In the genomic region with DNA sequence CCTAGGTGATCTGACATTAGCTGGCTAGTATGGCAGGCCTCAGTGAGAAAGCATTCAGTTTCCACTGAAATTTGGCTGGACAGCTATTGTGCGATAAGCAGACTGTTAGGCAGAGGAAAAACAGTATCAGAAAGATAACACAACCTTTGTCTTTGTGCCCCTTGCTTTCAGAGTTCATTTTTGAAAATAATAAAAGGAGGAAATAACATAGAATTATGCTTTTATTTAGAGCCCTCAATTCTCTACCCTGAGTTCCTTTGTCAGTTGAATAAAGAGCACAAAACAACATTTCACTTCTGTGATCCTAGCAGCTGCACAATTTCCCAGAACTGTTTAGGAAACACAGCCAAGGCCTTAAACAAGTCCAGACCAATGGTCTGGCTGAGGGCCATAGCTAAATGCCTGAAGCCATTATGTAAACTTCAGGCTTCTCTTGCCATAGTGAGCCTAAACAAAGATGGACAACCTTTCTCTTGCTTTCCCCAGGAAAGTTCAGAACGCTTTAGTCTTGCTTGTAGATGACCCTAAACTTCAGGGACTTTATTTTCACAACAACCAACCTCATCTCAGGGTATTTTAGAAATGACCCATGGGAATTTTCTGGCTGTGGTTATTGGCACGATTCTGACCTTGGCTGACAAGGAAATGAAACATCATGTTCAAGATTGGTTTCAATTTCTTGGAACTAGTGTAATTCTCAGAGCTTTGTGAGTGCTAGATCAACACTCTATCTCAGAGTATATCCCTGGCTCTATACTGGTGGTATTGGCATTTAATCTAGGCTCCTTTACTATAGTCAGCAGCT, we compare ENCODE assay signal across 9 mouse cellular contexts. TPM values are rescaled to one million over a fixed set of nuclear protein-coding genes. Genes with fewer than 3 reads are reported as not detected.
DNase-seq lines count a peak whose midpoint lies in the region; ATAC-seq lines count a peak whose summit lies in the region.
"Had no signal": no experiment of that assay in that cellular context is flagged by ENCODE, and none has a peak within 500 bp of the region (broad histone marks: within the 10 kb centered on the region; RNA-seq: fewer than 3 reads in every experiment).

No protein-coding gene starts in this region.

- 77% methylated on average over 3 of the region's 3 CpGs for WGBS in forebrain, embryonic 13.5 days
- 79% methylated on average over 3 of the region's 3 CpGs for WGBS in forebrain, embryonic 12.5 days
- 58% methylated on average over 3 of the region's 3 CpGs for WGBS in kidney, embryonic 14.5 days
- WGBS in macrophage (ENCODE audit: missing documents): 46% methylated on average over 3 of the region's 3 CpGs

- no peak overlapping the region for H3K27ac ChIP-seq in forebrain, embryonic 13.5 days
- H3K27ac ChIP-seq in forebrain, embryonic 12.5 days: no peak overlapping the region
- peak overlapping the region; percentile 81 for H3K27ac ChIP-seq in kidney, embryonic 14.5 days (ENCODE audit: low read depth, low read length)
- H3K27ac ChIP-seq in macrophage: peak overlapping the region; percentile 88

- H3K79me2 ChIP-seq in macrophage (ENCODE audit: inconsistent target): peaks cover 13% of the 10 kb centered on the region; the same call in 1 of the 2 replicates

- no peak overlapping the region for H3K9ac ChIP-seq in forebrain, embryonic 13.5 days
- H3K9ac ChIP-seq in forebrain, embryonic 12.5 days: no peak overlapping the region
- H3K9ac ChIP-seq in kidney, embryonic 14.5 days (ENCODE audit: low read depth, low read length): no peak overlapping the region

- no peak overlapping the region for H3K4me3 ChIP-seq in forebrain, embryonic 13.5 days
- H3K4me3 ChIP-seq in forebrain, embryonic 12.5 days (replicated peaks): no peak overlapping the region
- no peak overlapping the region for H3K4me3 ChIP-seq in kidney, embryonic 14.5 days (ENCODE audit: low read length)
- no peak overlapping the region for H3K4me3 ChIP-seq in macrophage (ENCODE audit: inconsistent target)

- H3K4me1 ChIP-seq in forebrain, embryonic 13.5 days: peaks cover 3% of the 10 kb centered on the region; the same call in 1 of the 2 replicates
- H3K4me1 ChIP-seq in forebrain, embryonic 12.5 days: no peaks in the 10 kb centered on the region
- no peaks in the 10 kb centered on the region for H3K4me1 ChIP-seq in kidney, embryonic 14.5 days (ENCODE audit: control insufficient read depth, insufficient read depth, low read length)

- H3K36me3 ChIP-seq in forebrain, embryonic 13.5 days (ENCODE audit: poor library complexity, severe bottlenecking): no peaks in the 10 kb centered on the region
- H3K36me3 ChIP-seq in forebrain, embryonic 12.5 days (replicated peaks): no peaks in the 10 kb centered on the region
- H3K36me3 ChIP-seq in kidney, embryonic 14.5 days (ENCODE audit: control insufficient read depth, insufficient read depth, low read length): no peaks in the 10 kb centered on the region
- no peaks in the 10 kb centered on the region; the same call in 1 of the 2 replicates for H3K36me3 ChIP-seq in macrophage (ENCODE audit: inconsistent target)

- H3K4me2 ChIP-seq in forebrain, embryonic 13.5 days: no peak overlapping the region
- H3K4me2 ChIP-seq in forebrain, embryonic 12.5 days: no peak overlapping the region
- no peak overlapping the region for H3K4me2 ChIP-seq in kidney, embryonic 14.5 days (replicated peaks; ENCODE audit: low read depth, low read length)

- DNase-seq in NIH3T3 (ENCODE audit: low read depth): peak; percentile 99
- peak; percentile 91 for DNase-seq in gonadal fat pad, adult 2 months (ENCODE audit: low read depth)
- DNase-seq in thymus, adult 18-20 months: no peak
- DNase-seq in left cerebral cortex, adult 11 months (ENCODE audit: low spot score): no peak

- no peaks in the 10 kb centered on the region for H3K9me3 ChIP-seq in forebrain, embryonic 13.5 days (replicated peaks)
- H3K9me3 ChIP-seq in forebrain, embryonic 12.5 days: no peaks in the 10 kb centered on the region
- H3K9me3 ChIP-seq in kidney, embryonic 14.5 days (ENCODE audit: control insufficient read depth, low read length): no peaks in the 10 kb centered on the region

- H3K27me3 ChIP-seq in forebrain, embryonic 13.5 days: no peaks in the 10 kb centered on the region
- no peaks in the 10 kb centered on the region for H3K27me3 ChIP-seq in forebrain, embryonic 12.5 days
- no peaks in the 10 kb centered on the region for H3K27me3 ChIP-seq in kidney, embryonic 14.5 days (ENCODE audit: control insufficient read depth, insufficient read depth, low read length)

- 0 out of 2 replicates have a peak, but pooled peaks have one; percentile 16 for ATAC-seq in forebrain, embryonic 13.5 days
- no peak for ATAC-seq in forebrain, embryonic 12.5 days (ENCODE audit: low FRiP score)
- ATAC-seq in kidney, embryonic 14.5 days (ENCODE audit: low FRiP score, low TSS enrichment): peak; percentile 74; the same call in 1 of the 2 replicates

RNA-seq across cellular contexts. Expression of a gene that starts 45.3 kb away (rescaled TPM):
- polyA plus RNA-seq in forebrain, embryonic 13.5 days (2015; fragmentation: Nextera tagmentation; extraction: Ambion mirVana): not detected in 2 replicates
- not detected in 2 replicates for polyA plus RNA-seq in forebrain, embryonic 12.5 days (2016; fragmentation: Nextera tagmentation; extraction: Ambion mirVana)
- 0.16 and 0.47 TPM in 2 replicates for polyA plus RNA-seq in gonadal fat pad, adult 2 months (2012; rRNA removed)
- 0.04 and 0.11 TPM in 2 replicates for polyA plus RNA-seq in kidney, embryonic 14.5 days (2014; fragmentation: Nextera tagmentation; extraction: Ambion mirVana)
- 100 to 1,000 TPM in 2 of 26 experiments, 10 to 100 TPM in 21, 1 to 10 TPM in 3; 1.2 to 161 (median 29.2) TPM for total RNA-seq in macrophage (2018; cell fraction: chromatin; rRNA removed)
- 100 to 1,000 TPM in 7 of 26 experiments, 10 to 100 TPM in 15, 1 to 10 TPM in 4; 2.5 to 178 (median 41.6) TPM for total RNA-seq in macrophage (2018; cell fraction: cytosol; rRNA removed)
- total RNA-seq in macrophage (2018; cell fraction: nucleus; rRNA removed): 100 to 1,000 TPM in 11 of 26 experiments, 10 to 100 TPM in 13, 1 to 10 TPM in 2; 3.7 to 210 (median 74.5) TPM
- 2.4 to 12.8 TPM (median 4.1 TPM) in 3 replicates for polyA plus RNA-seq in macrophage (2018)

RNA-seq across cellular contexts. Expression of a gene that starts 49.6 kb away (rescaled TPM):
- not detected in 2 replicates for polyA plus RNA-seq in forebrain, embryonic 13.5 days (2015; fragmentation: Nextera tagmentation; extraction: Ambion mirVana)
- not detected in 2 replicates for polyA plus RNA-seq in forebrain, embryonic 12.5 days (2016; fragmentation: Nextera tagmentation; extraction: Ambion mirVana)
- 56.0 and 78.2 TPM in 2 replicates for polyA plus RNA-seq in gonadal fat pad, adult 2 months (2012; rRNA removed)
- 0.31 and 0.58 TPM in 2 replicates for polyA plus RNA-seq in kidney, embryonic 14.5 days (2014; fragmentation: Nextera tagmentation; extraction: Ambion mirVana)
- total RNA-seq in macrophage (2018; cell fraction: chromatin; rRNA removed): 1,000 to 10,000 TPM in 14 of 26 experiments, 100 to 1,000 TPM in 12; 684 to 1,927 (median 1,016) TPM
- 100 to 1,000 TPM; 130 to 310 (median 205) TPM for total RNA-seq in macrophage (2018; cell fraction: cytosol; rRNA removed)
- total RNA-seq in macrophage (2018; cell fraction: nucleus; rRNA removed): 1,000 to 10,000 TPM in 24 of 26 experiments, 100 to 1,000 TPM in 2; 867 to 2,363 (median 1,262) TPM
- 120 to 201 TPM (median 122 TPM) in 3 replicates for polyA plus RNA-seq in macrophage (2018)
- polyA plus RNA-seq: limb, embryonic 11.5 days had no signal

Comparison
In these comparisons a context has a peak if more than half of its experiments do, and no peak if none do; other contexts are left out.
1. H3K27ac ChIP-seq: peak in kidney, embryonic 14.5 days (single experiment) and macrophage (single experiment); none in forebrain, embryonic 13.5 days (single experiment) and forebrain, embryonic 12.5 days (single experiment).
2. DNase-seq: peak in NIH3T3 (single experiment) and gonadal fat pad, adult 2 months (single experiment); none in thymus, adult 18-20 months (0 of 2) and left cerebral cortex, adult 11 months (single experiment).
3. RNA of a gene that starts 49.6 kb away (polyA plus RNA-seq): 120 to 201 TPM in macrophage and 56.0 to 78.2 TPM in gonadal fat pad, adult 2 months; 0.31 to 0.58 TPM in kidney, embryonic 14.5 days, not detected in forebrain, embryonic 13.5 days and not detected in forebrain, embryonic 12.5 days; every median in the first group is over 10 times any median in the second.